Mouse (Mus musculus): ENCODE measurements around the gene Copb1. TPM values are rescaled to one million over a fixed set of nuclear protein-coding genes. Genes with fewer than 3 reads are reported as not detected.
A peak's percentile ranks its signal among the peaks of the same experiment; 100 is the strongest.

The Copb1 gene
- total RNA-seq (2021), result 10 to 100 TPM; 58.1 to 61.9 TPM
- long read RNA-seq, experiment 1, transcript Copb1-201 (22 exons, 3,346 nt), result major isoform, 76 of 90 reads
- long read RNA-seq, experiment 1, partial matches to known transcripts, result 7 of 90 reads
- long read RNA-seq, experiment 1, other reads (novel, unspliced or antisense), result 7 of 90 reads
- long read RNA-seq, experiment 2, transcript Copb1-201 (22 exons, 3,346 nt), result major isoform, 69 of 79 reads
- long read RNA-seq, experiment 2, partial matches to known transcripts, result 3 of 79 reads
- long read RNA-seq, experiment 2, other reads (novel, unspliced or antisense), result 7 of 79 reads

DNA sequence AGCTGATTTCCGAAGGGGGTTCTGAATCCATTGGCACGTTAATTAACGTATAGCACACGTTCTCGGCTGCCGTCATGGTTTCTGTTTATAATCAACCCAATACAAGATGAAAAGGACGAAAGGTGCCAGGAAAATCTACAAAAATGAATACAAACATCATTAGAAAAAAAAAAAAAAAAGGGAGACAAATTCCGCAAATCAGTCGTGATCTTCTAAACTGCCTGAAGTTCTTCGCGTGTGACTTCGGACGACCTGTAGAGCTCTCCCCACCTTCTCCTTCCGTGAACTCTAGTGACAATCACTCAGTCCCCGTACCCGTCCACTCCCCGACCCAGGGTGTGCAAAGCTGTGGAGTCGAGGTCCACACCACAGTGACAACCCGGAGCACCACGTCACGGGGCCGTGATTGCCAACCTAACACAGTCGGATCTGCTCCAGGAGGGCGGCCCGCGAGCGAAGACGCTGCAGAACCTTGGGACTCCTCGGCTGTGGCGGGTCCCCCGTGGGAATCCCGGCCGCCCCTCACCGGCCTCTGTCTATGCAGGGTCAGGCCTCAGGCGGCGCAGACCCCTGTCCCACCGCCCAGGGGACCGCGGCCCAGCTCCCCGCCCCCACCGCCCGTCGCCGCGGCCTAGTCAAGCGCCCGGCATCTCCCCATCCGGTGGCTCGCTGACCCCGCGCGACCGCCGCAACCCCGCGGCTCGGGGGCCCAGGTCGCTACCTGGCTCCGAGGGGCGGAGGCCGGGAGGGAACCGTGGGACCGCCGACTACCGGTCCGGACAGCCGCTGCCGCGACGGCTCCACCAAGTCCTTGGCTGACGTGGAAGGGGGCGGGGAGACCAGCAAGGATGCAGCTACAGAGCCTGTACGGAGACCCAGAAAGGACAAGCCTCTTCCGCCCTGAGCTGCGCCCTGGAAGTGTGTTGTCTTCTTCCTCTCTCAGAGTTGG is at the start of gene Copb1:
Gene Copb1, minus strand, starts transcription at position 827 of the 949 bp plus-strand sequence.
- DNase-seq (ENCODE audit: low spot score in 2 of 2), result peak; percentile 92 to 93
- intact Hi-C loops (cut with DNase I), result no loop called here

DNA sequence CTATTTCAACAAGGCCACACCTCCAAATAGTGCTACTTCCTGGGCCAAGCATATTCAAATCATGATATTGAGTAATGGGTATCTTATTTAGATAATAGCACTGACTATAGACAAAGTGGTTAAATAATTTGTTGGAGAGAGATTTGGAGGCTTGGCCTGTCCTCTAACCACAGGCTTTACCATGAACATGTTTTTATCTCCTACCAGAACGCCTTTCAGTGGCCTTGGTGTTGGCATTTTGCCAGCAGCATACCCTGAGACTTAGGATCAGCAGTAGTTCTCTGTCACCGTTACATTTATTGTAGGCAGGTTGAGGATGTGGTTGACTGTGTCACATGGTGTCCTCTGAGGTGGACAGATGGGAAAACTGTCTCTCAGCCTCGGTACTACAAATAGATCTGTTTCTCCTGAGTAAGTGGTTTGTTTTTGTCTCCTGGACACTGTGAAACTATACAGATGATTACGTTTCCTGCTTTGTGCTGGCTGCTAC is 46.8 kb upstream of the Copb1 start:
- intact Hi-C loops (cut with DNase I), result no loop called here
- DNase-seq (ENCODE audit: low spot score in 2 of 2), result peak; percentile 27 to 54

DNA sequence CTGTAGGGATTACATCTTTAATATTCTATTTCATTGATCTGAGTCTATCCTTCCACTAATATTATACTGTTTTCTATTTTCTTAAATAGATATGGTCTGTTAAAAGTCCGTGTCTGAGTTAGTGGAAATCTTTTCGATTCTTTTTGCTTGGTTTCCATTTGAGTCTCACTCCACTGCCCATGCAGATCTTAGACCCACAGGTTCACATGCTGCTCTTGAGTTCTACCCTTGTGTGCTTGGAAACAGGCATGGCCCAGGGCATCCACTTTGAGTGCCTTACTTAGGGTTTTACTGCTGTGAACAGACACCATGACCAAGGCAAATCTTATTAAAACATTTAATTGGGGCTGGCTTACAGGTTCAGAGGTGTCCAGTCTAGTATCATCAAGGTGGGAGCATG is 46.3 kb upstream of the Copb1 start:
- no peak for DNase-seq (ENCODE audit: low spot score in 2 of 2)
- intact Hi-C loops (cut with DNase I), result no loop called here

GRCm38 (mm10) chr7:114299247-114299646 is 44.7 kb upstream of the Copb1 start:
- no peak for DNase-seq (ENCODE audit: low spot score in 2 of 2)
- intact Hi-C loops (cut with DNase I), result loop anchor here (5.0 kb wide), 1 partner anchor 193 kb away; no protein-coding TSS in a partner anchor

- intact Hi-C loops (cut with DNase I), result loop anchor here (5.0 kb wide), 1 partner anchor 198 kb away; no protein-coding TSS in a partner anchor
- DNase-seq (ENCODE audit: low spot score in 2 of 2), result no peak
Observed at GRCm38 (mm10) chr7:114294698-114295097, 40.2 kb upstream of the Copb1 start.

DNA sequence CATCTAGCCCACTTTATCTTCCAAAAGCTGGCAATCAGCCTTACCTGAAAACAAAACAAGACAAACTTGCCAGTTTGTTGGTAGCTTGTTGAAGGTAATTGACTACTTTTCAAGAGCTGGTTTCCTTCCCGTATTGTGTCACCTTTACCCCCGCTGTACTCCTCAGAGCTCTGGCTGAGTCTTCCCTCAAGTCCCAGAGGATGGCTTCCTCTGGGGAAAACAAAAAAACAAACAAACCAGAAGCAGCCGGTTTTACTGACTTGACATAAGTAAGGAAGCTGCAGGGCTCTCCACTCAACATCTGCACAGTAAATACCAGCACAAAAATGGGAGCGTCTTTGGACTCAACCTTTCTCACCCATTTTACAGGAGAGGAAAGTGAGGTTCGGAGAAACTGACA is 39.4 kb upstream of the Copb1 start:
- DNase-seq (ENCODE audit: low spot score in 2 of 2), result no peak
- intact Hi-C loops (cut with DNase I), result no loop called here

- DNase-seq (ENCODE audit: low spot score in 2 of 2), result peak; percentile 57 to 73
- intact Hi-C loops (cut with DNase I), result no loop called here
Observed at GRCm38 (mm10) chr7:114292501-114292971, 38.0 kb upstream of the Copb1 start.

- no peak for DNase-seq (ENCODE audit: low spot score in 2 of 2)
- intact Hi-C loops (cut with DNase I), result no loop called here
Observed at GRCm38 (mm10) chr7:114291461-114292335, 37.2 kb upstream of the Copb1 start.

DNA sequence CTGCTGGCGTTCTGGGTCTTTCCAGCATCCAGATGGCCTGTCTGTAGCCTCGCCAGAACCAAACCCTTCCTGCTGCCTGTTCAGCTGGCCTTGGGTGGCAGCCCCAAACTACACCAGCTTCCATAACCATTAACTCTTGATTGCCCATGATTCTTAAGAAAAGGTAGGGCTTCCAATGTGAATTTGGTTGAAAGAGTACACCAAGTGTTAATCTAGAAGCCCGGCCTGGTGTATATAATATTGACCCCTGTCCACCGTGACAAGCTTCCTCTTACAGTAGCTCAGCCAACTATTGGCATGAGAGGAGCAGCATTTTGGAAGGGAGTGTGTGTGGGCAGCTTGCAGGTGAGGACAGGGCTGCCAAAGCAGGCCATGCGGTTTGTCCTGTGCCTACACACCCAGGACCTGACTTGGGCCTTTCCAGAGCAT is 35.6 kb upstream of the Copb1 start:
- intact Hi-C loops (cut with DNase I), result no loop called here
- DNase-seq (ENCODE audit: low spot score in 2 of 2), result no peak

- intact Hi-C loops (cut with DNase I), result loop anchor here (10.0 kb wide), 2 partner anchors 130 to 530 kb away; partner anchors contain the start of gene Pde3b
- no peak for DNase-seq (ENCODE audit: low spot score in 2 of 2)
Observed at GRCm38 (mm10) chr7:114284296-114284910, 29.9 kb upstream of the Copb1 start.

- intact Hi-C loops (cut with DNase I), result loop anchor here (10.0 kb wide), 2 partner anchors 132 to 532 kb away; partner anchors contain the start of gene Pde3b
- DNase-seq (ENCODE audit: low spot score in 2 of 2), result no peak
Observed at GRCm38 (mm10) chr7:114283006-114283405, 28.5 kb upstream of the Copb1 start.

- intact Hi-C loops (cut with DNase I), result loop anchor here (10.0 kb wide), 2 partner anchors 133 to 533 kb away; partner anchors contain the start of gene Pde3b
- peak; percentile 30 to 69 for DNase-seq (ENCODE audit: low spot score in 2 of 2)
Observed at GRCm38 (mm10) chr7:114281671-114282070, 27.2 kb upstream of the Copb1 start.

DNA sequence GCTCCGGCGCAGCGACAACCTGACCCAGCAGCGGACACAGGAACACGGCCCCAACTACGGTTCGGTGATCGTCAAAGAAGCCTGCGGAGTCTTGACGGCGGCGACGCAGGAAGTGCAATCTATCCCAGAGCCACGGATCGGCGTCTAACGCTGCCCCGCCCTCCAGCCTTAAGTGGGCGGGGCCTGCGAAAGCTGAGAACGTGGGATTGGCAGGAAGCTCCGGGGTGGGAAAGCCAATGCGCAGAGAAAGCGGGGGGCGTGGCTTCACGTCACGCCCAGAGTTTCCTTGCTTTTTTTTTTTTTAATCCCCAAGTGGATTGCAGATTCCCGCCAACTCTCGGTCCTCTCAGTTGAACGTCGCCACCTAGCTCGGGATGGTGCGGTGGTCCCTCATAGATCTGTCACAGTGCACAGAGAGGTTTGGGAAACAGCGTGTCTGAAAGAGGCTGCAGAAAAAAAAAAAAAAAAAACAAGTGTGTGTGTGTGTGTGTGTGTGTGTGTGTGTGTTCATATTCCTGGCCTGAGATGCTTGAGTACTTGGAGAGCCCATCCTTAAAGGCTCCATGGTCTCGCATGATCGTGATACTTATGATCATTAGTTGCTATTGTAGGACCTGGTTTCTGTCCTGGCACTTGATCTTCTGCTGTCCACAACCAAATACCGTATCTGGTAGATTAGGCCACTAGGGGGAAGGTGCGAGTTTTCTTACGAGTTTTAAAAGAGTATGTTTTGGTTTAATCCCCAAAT is 21.7 kb upstream of the Copb1 start, which contains the start of gene Psma1:
Gene Psma1, minus strand, starts transcription at position 114 of the 748 bp plus-strand sequence.
- peak; percentile 97 to 98 for DNase-seq (ENCODE audit: low spot score in 2 of 2)
- intact Hi-C loops (cut with DNase I), result loop anchor here (10.0 kb wide), 1 partner anchor 219 kb away; no protein-coding TSS in a partner anchor

- peak; percentile 7 to 20 for DNase-seq (ENCODE audit: low spot score in 2 of 2)
- intact Hi-C loops (cut with DNase I), result loop anchor here (10.0 kb wide), 1 partner anchor 219 kb away; no protein-coding TSS in a partner anchor
Observed at GRCm38 (mm10) chr7:114275372-114276004, 21.0 kb upstream of the Copb1 start.

DNA sequence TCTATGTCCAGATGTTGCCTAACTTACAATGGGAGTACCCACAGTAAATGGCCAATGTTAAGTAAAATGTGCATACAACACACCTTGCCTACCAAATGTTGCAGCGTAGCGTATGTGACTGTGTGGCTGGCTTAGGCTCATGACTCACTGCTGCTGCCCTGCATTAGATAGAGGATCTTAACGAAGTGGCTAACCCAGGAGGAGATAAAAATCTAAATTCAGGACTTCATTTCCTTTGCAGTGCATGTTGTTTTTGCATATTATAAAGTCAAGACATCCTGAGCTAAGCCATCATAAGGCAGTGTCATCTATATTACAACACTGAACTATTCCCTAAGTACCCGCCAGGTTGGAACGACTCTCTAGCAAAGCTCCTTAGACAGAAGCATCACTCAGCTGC is 13.9 kb upstream of the Copb1 start:
- intact Hi-C loops (cut with DNase I), result no loop called here
- no peak for DNase-seq (ENCODE audit: low spot score in 2 of 2)

GRCm38 (mm10) chr7:114251684-114252083 is 2.8 kb downstream of the Copb1 start:
- DNase-seq (ENCODE audit: low spot score in 2 of 2), result no peak
- intact Hi-C loops (cut with DNase I), result no loop called here

DNA sequence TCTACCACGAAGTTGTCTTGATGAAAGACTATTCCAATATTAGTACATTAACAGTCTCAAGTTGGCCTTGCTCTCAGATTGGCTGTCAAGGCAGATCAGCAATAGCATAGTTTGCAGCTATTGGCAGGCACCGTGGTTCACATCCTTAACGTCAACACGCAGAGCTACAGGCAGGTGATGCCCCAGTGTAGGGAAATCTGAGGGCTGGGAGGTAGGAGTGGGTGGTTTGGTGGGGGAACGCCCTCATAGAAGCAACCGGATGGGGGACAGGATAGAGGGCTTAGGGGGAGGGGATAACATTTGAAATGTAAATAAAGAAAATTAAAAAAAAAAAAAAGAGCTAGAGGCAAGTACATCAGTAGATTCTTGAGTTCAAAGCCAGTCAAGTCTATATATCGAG is 20.5 kb downstream of the Copb1 start:
- DNase-seq (ENCODE audit: low spot score in 2 of 2), result no peak
- intact Hi-C loops (cut with DNase I), result loop anchor here (5.0 kb wide), 1 partner anchor 38 kb away; no protein-coding TSS in a partner anchor

Measured in left cerebral cortex, postnatal 14 days (tissue).